Mouse (Mus musculus): ENCODE measurements at regions not wholly inside any gene's neighbourhood (a gene's known extent, or its start where the extent isn't known, plus 50 kb on each side); places are given as distances from the start of the nearest gene placed in this dataset.

- no peak for DNase-seq (ENCODE audit: low spot score in 2 of 2)
Measured at GRCm38 (mm10) chrX:167091841-167092240, 117.3 kb downstream of the Tmsb4x start.

- DNase-seq (ENCODE audit: low spot score in 2 of 2), result no peak
Measured at GRCm38 (mm10) chrX:167088930-167089329, 120.2 kb downstream of the Tmsb4x start.

GRCm38 (mm10) chrX:167088438-167088837 is 120.7 kb downstream of the Tmsb4x start:
- DNase-seq (ENCODE audit: low spot score in 2 of 2), result no peak

GRCm38 (mm10) chrX:167080821-167081220 is 128.3 kb downstream of the Tmsb4x start:
- no peak for DNase-seq (ENCODE audit: low spot score in 2 of 2)

- no peak for DNase-seq (ENCODE audit: low spot score in 2 of 2)
Measured at GRCm38 (mm10) chrX:167069075-167069474, 140.0 kb downstream of the Tmsb4x start.

GRCm38 (mm10) chrX:167067918-167068317 is 141.2 kb downstream of the Tmsb4x start:
- DNase-seq (ENCODE audit: low spot score in 2 of 2), result no peak

- DNase-seq (ENCODE audit: low spot score in 2 of 2), result no peak
Measured at GRCm38 (mm10) chrX:167063881-167064280, 145.2 kb downstream of the Tmsb4x start.

- no peak for DNase-seq (ENCODE audit: low spot score in 2 of 2)
Measured at GRCm38 (mm10) chrX:167052456-167052855, 156.7 kb downstream of the Tmsb4x start.

- no peak for DNase-seq (ENCODE audit: low spot score in 2 of 2)
Measured at GRCm38 (mm10) chrX:167050066-167050465, 159.0 kb downstream of the Tmsb4x start.

GRCm38 (mm10) chrX:167049191-167049968 is 159.7 kb downstream of the Tmsb4x start:
- no peak for DNase-seq (ENCODE audit: low spot score in 2 of 2)

GRCm38 (mm10) chrX:167037971-167038370 is 171.1 kb downstream of the Tmsb4x start:
- no peak for DNase-seq (ENCODE audit: low spot score in 2 of 2)

GRCm38 (mm10) chrX:167036355-167036754 is 172.8 kb downstream of the Tmsb4x start:
- DNase-seq (ENCODE audit: low spot score in 2 of 2), result no peak

GRCm38 (mm10) chrX:167035639-167036038 is 173.5 kb downstream of the Tmsb4x start:
- no peak for DNase-seq (ENCODE audit: low spot score in 2 of 2)

- no peak for DNase-seq (ENCODE audit: low spot score in 2 of 2)
Measured at GRCm38 (mm10) chrX:167033091-167033490, 176.0 kb downstream of the Tmsb4x start.

GRCm38 (mm10) chrX:167032586-167032985 is 176.5 kb downstream of the Tmsb4x start:
- no peak for DNase-seq (ENCODE audit: low spot score in 2 of 2)

- DNase-seq (ENCODE audit: low spot score in 2 of 2), result no peak
Measured at GRCm38 (mm10) chrX:167031543-167031942, 177.6 kb downstream of the Tmsb4x start.

GRCm38 (mm10) chrX:167015602-167016001 is 193.5 kb downstream of the Tmsb4x start:
- DNase-seq (ENCODE audit: low spot score in 2 of 2), result no peak

- no peak for DNase-seq (ENCODE audit: low spot score in 2 of 2)
Measured at GRCm38 (mm10) chrX:167014322-167014721, 194.8 kb downstream of the Tmsb4x start.

GRCm38 (mm10) chrX:167012891-167013290 is 196.2 kb downstream of the Tmsb4x start:
- DNase-seq (ENCODE audit: low spot score in 2 of 2), result no peak

- DNase-seq (ENCODE audit: low spot score in 2 of 2), result no peak
Measured at GRCm38 (mm10) chrX:167011977-167012542, 197.1 kb downstream of the Tmsb4x start.

- DNase-seq (ENCODE audit: low spot score in 2 of 2), result no peak
Measured at GRCm38 (mm10) chrX:166995855-166996254, 213.3 kb downstream of the Tmsb4x start.

GRCm38 (mm10) chrX:166981003-166981402 is 228.1 kb downstream of the Tmsb4x start:
- DNase-seq (ENCODE audit: low spot score in 2 of 2), result no peak

- DNase-seq (ENCODE audit: low spot score in 2 of 2), result no peak
Measured at GRCm38 (mm10) chrX:166980504-166980903, 228.6 kb downstream of the Tmsb4x start.

Measured in cerebellum, postnatal 4 days (tissue).